Mouse (Mus musculus) lung, adult 2 months (tissue): ENCODE measurements at regions not wholly inside any gene's neighbourhood (a gene's known extent, or its start where the extent isn't known, plus 50 kb on each side); places are given as distances from the start of the nearest gene placed in this dataset.

Experiments used
- CTCF ChIP-seq: fragments of 200-500 bp; IDR thresholded peaks from 2 replicates; pipeline ENCODE4 v1.5.1; 2011; ENCODE audit warnings: mild to moderate bottlenecking, low read length, control low read depth; ENCODE audit not compliant: insufficient read depth
- POLR2A ChIP-seq: fragments of 200-500 bp; IDR thresholded peaks from 2 replicates; pipeline ENCODE4 v1.6.1; 2011; ENCODE audit warnings: low read depth, mild to moderate bottlenecking, control low read depth, low read length, borderline replicate concordance; ENCODE audit errors: extremely low read depth

- no peak for TF ChIP-seq POLR2A
- no peak for TF ChIP-seq CTCF
Observed at GRCm38 (mm10) chr17:44419405-44419729, 231.0 kb downstream of the Clic5 start.
